Mouse (Mus musculus) spleen, postnatal 10 days (tissue): ENCODE results near the gene Rbm3.

Experiments used
- DNase-seq, 2 experiments: peaks; one replicate each; pipeline ENCODE4 v3.0.0; 2021 to 2022; ENCODE audit warnings: low spot score in 2 of 2

Gene Rbm3

GRCm38 (mm10) chrX:8145153-8145991 is at the start of gene Rbm3:
Rbm3 (minus strand) TSS chrX:8145880.
- DNase-seq = peak; percentile 70 to 91

- DNase-seq = no peak
Observed at GRCm38 (mm10) chrX:8193419-8193723, 47.7 kb upstream of the Rbm3 start, which contains the start of gene Ebp. Ebp (minus strand) TSS chrX:8193512.

GRCm38 (mm10) chrX:8192640-8193418 is 47.1 kb upstream of the Rbm3 start:
- peak; percentile 60 to 80 for DNase-seq

- peak in 1 of 2 experiments; percentile 13 for DNase-seq
Observed at GRCm38 (mm10) chrX:8192126-8192639, 46.5 kb upstream of the Rbm3 start.

GRCm38 (mm10) chrX:8182871-8183540 is 37.3 kb upstream of the Rbm3 start:
- no peak for DNase-seq

- no peak for DNase-seq
Observed at GRCm38 (mm10) chrX:8179646-8180045, 34.0 kb upstream of the Rbm3 start.

GRCm38 (mm10) chrX:8178871-8179270 is 33.2 kb upstream of the Rbm3 start:
- DNase-seq = no peak

GRCm38 (mm10) chrX:8175504-8176385 is 30.1 kb upstream of the Rbm3 start, which contains the start of gene Tbc1d25:
Tbc1d25 (minus strand) TSS chrX:8176181.
- DNase-seq = peak; percentile 70 to 85

- DNase-seq = no peak
Observed at GRCm38 (mm10) chrX:8175169-8175503, 29.5 kb upstream of the Rbm3 start.

GRCm38 (mm10) chrX:8167716-8168647 is 22.3 kb upstream of the Rbm3 start:
- peak in 1 of 2 experiments; percentile 21 for DNase-seq

- DNase-seq = no peak
Observed at GRCm38 (mm10) chrX:8164471-8164870, 18.8 kb upstream of the Rbm3 start.

- no peak for DNase-seq
Observed at GRCm38 (mm10) chrX:8163076-8163475, 17.4 kb upstream of the Rbm3 start.

- DNase-seq = peak in 1 of 2 experiments; percentile 24
Observed at GRCm38 (mm10) chrX:8143750-8144149, 1.9 kb downstream of the Rbm3 start.

- no peak for DNase-seq
Observed at GRCm38 (mm10) chrX:8142948-8143347, 2.7 kb downstream of the Rbm3 start.

- no peak for DNase-seq
Observed at GRCm38 (mm10) chrX:8141058-8141457, 4.6 kb downstream of the Rbm3 start.

- DNase-seq = no peak
Observed at GRCm38 (mm10) chrX:8140446-8140845, 5.2 kb downstream of the Rbm3 start.

- no peak for DNase-seq
Observed at GRCm38 (mm10) chrX:8139480-8139879, 6.2 kb downstream of the Rbm3 start.

- DNase-seq = no peak
Observed at GRCm38 (mm10) chrX:8135886-8136285, 9.8 kb downstream of the Rbm3 start.

GRCm38 (mm10) chrX:8132017-8132976 is 13.4 kb downstream of the Rbm3 start, which contains the start of gene Wdr13:
Wdr13 (minus strand) TSS chrX:8132892.
- peak; percentile 72 to 91 for DNase-seq
